Mouse (Mus musculus) stomach, embryonic 16.5 days (tissue): ENCODE results near the gene C9. TPM values are rescaled to one million over a fixed set of nuclear protein-coding genes. Genes with fewer than 3 reads are reported as not detected.

Experiments
- ATAC-seq: fragments of 200-750 bp; cut with Nextera tagmentation; 2 replicates; pipeline ENCODE4 v1.8.0; 2017; ENCODE audit warnings: moderate number of reproducible peaks, moderate TSS enrichment; ENCODE audit not compliant: insufficient read depth, low FRiP score
- H3K27ac ChIP-seq: fragments of 300-500 bp; sonication (generic); 2 replicates; pipeline ENCODE4 v1.5.1; 2014; ENCODE audit warnings: low read length
- H3K27me3 ChIP-seq: fragments of 300-500 bp; sonication (generic); 2 replicates; pipeline ENCODE4 v1.6.1; 2014; ENCODE audit warnings: low read length, control low read depth, mixed read lengths; ENCODE audit not compliant: control insufficient read depth, insufficient read depth
- H3K36me3 ChIP-seq: fragments of 300-500 bp; sonication (generic); 2 replicates; pipeline ENCODE4 v1.6.1; 2014; ENCODE audit warnings: low read length; ENCODE audit not compliant: control insufficient read depth, insufficient read depth
- H3K4me1 ChIP-seq: fragments of 300-500 bp; sonication (generic); 2 replicates; pipeline ENCODE4 v1.6.1; 2014; ENCODE audit warnings: low read length, control low read depth, mixed read lengths; ENCODE audit not compliant: control insufficient read depth, insufficient read depth
- H3K4me2 ChIP-seq: fragments of 300-500 bp; sonication (generic); 2 replicates; pipeline ENCODE4 v1.6.1; 2014; ENCODE audit warnings: low read depth, low read length, mixed read lengths
- H3K4me3 ChIP-seq: fragments of 300-500 bp; sonication (generic); replicated peaks from 2 replicates; pipeline ENCODE4 v1.5.1; 2014; ENCODE audit warnings: mild to moderate bottlenecking, low read length
- H3K9ac ChIP-seq: fragments of 300-500 bp; sonication (generic); 2 replicates; pipeline ENCODE4 v1.6.1; 2014; ENCODE audit warnings: low read length
- H3K9me3 ChIP-seq: fragments of 300-500 bp; sonication (generic); replicated peaks from 2 replicates; pipeline ENCODE4 v1.6.1; 2016; ENCODE audit warnings: low read length, control low read depth; ENCODE audit not compliant: control insufficient read depth
- WGBS: fragments of 180-500 bp; shearing (Covaris S2); extraction: QIAGEN DNeasy Blood & Tissue Kit; methylation state at CpG from one replicate; pipeline ENCODE4 v1.1.7; 2014; 5-methylcytosine and 5-hydroxymethylcytosine counted together
- polyA plus RNA-seq: library from polyadenylated mRNA; unstranded; fragments of >200 nt; fragmentation: Nextera tagmentation; extraction: Ambion mirVana; gene quantifications from 2 replicates; pipeline ENCODE4 v1.2.1, GENCODE M21; 2015

The C9 gene
- polyA plus RNA-seq, 1 experiment from 2014 or later, result 0.53 TPM

- no peak for ATAC-seq
- H3K9me3 ChIP-seq, result no peaks in the 10 kb centered on the region
- WGBS, result 26% methylated on average over 1 of the region's 1 CpGs
Observed at GRCm38 (mm10) chr15:6500787-6501186, 55.7 kb downstream of the C9 start.

GRCm38 (mm10) chr15:6517525-6517924 is 72.4 kb downstream of the C9 start:
- H3K4me2 ChIP-seq, result no peak overlapping the region
- ATAC-seq, result no peak
- H3K27ac ChIP-seq, result no peak overlapping the region
- H3K9me3 ChIP-seq, result no peaks in the 10 kb centered on the region
- no peaks in the 10 kb centered on the region for H3K4me1 ChIP-seq
- WGBS, result 91% methylated on average over 1 of the region's 1 CpGs
- H3K27me3 ChIP-seq, result no peaks in the 10 kb centered on the region
- H3K9ac ChIP-seq, result no peak overlapping the region
- no peaks in the 10 kb centered on the region for H3K36me3 ChIP-seq
- H3K4me3 ChIP-seq, result no peak overlapping the region

More at GRCm38 (mm10) chr15:6500787-6501186, 55.7 kb downstream of the C9 start:
- Histone ChIP-seq H3K4me3 (no peak overlapping the region), H3K36me3 (no peaks in the 10 kb centered on the region), H3K27me3 (no peaks in the 10 kb centered on the region), H3K9ac (no peak overlapping the region), H3K4me2 (no peak overlapping the region), H3K4me1 (no peaks in the 10 kb centered on the region), H3K27ac (no peak overlapping the region)

DNA sequence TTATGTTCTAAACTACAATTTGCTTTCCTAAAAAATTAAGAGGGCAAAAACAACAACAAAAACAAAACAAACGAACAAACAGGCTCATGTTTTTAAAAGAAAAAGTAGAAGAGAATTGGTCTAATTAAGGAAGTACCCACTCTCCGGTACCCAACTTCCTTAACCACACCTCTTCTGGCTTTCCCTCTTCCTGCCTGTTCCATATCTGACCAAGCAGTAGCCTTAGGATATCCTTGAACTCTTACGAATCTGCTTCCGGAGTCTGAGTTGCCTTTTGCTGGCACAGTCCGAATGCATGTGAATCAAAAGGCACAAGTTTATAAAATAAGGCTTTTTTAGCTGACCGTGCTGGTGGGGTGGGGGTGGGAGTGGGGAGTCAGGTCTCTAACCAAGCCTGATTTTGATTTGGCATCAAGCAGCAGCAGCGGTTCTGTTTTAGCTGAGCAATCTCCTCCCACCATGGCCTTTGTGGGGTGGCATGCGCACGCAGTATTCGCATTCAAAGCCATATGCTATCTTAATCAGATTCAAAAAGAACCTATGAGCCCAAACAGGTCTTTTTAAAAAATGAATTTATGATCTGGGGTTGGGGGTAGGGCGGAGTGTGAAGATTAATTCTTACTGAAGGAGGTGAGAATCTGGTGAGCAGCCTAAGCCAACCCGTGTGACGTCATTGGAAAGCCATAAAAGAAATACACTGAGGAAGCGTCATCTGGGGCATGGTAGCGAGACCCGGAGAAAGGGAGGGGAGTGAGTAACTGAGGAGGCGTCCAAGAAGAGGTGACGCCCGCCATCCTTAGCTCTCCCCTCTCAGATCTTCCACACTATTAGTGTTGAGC is 74.5 kb downstream of the C9 start:
- Histone ChIP-seq H3K27me3 (no peaks in the 10 kb centered on the region), H3K27ac (no peak overlapping the region), H3K4me1 (no peaks in the 10 kb centered on the region), H3K36me3 (no peaks in the 10 kb centered on the region), H3K9me3 (no peaks in the 10 kb centered on the region), H3K4me3 (no peak overlapping the region), H3K9ac (no peak overlapping the region), H3K4me2 (no peak overlapping the region)
- no peak for ATAC-seq
- WGBS, result 83% methylated on average over 19 of the region's 19 CpGs

DNA sequence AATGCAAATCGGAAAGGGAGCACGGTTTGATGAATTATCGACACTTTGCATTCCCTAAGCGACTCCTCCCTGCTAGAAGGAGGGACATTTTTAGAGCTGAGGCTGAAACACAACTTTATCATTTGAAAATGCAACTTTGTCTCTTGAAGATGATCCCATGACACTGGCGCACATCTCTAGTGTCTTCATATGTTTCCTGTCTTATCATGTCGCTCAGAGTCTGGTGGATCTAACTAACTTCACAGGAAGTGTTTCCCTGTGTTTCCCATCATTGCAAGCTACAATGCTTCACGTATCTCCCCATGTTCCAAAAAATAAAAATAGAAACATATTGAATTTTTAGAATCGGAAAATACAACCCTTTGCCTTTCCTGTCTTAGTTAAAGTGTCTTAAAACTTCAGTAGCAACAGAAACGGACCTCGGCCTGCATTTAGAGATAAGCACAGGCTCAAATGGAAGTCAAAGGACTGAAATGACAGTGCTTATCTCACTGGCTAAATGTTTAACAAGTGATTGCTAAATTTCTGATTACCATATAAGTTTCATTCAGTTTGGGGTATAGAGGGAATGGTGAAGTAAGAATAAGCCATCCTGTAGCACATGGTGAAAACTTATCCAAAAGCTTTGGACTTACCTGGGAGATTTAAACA is 75.5 kb downstream of the C9 start:
- Histone ChIP-seq H3K4me3 (no peak overlapping the region), H3K36me3 (no peaks in the 10 kb centered on the region), H3K9ac (no peak overlapping the region), H3K9me3 (no peaks in the 10 kb centered on the region), H3K27me3 (no peaks in the 10 kb centered on the region), H3K27ac (no peak overlapping the region), H3K4me2 (no peak overlapping the region), H3K4me1 (no peaks in the 10 kb centered on the region)
- WGBS, result 65% methylated on average over 10 of the region's 10 CpGs
- ATAC-seq, result no peak

GRCm38 (mm10) chr15:6522653-6523167 is 77.6 kb downstream of the C9 start, which contains the start of gene Fyb:
Fyb (plus strand) TSS chr15:6522853.
- H3K27ac ChIP-seq, result no peak within 1 kb of the TSS
- no peak within 1 kb of the TSS for H3K4me3 ChIP-seq
- H3K4me2 ChIP-seq, result no peak within 1 kb of the TSS
- H3K9ac ChIP-seq, result no peak within 1 kb of the TSS
- no peaks in the 10 kb centered on the region for H3K36me3 ChIP-seq
- no peaks in the 10 kb centered on the region for H3K9me3 ChIP-seq
- H3K4me1 ChIP-seq, result no peaks in the 10 kb centered on the region
- 59% methylated on average over 8 of the region's 8 CpGs for WGBS
- no peaks in the 10 kb centered on the region for H3K27me3 ChIP-seq
- ATAC-seq, result no peak

DNA sequence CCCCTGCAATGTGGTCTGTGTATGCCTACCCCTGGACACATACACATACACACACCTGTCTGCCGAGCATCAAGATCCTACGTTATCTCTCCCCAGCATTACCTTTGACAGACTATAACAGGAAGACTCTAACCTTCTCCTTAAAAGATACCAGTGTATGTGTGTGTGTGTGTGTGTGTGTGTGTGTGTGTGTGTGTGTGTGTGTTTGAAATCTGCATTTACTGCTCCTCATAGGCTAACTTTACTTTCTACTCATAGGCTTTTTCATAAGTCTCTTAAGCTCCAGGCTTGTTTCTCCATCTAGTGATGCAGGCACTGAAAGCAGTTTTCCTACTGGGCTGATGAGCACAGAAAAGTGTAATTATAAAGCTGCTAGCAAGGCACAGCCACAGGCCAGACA is 79.7 kb downstream of the C9 start:
- WGBS, result 79% methylated on average over 2 of the region's 2 CpGs
- no peak overlapping the region for H3K4me2 ChIP-seq
- H3K4me1 ChIP-seq, result no peaks in the 10 kb centered on the region
- no peaks in the 10 kb centered on the region for H3K36me3 ChIP-seq
- no peaks in the 10 kb centered on the region for H3K9me3 ChIP-seq
- no peaks in the 10 kb centered on the region for H3K27me3 ChIP-seq
- no peak overlapping the region for H3K9ac ChIP-seq
- no peak for ATAC-seq
- no peak overlapping the region for H3K4me3 ChIP-seq
- no peak overlapping the region for H3K27ac ChIP-seq

GRCm38 (mm10) chr15:6525386-6525785 is 80.3 kb downstream of the C9 start:
- Histone ChIP-seq H3K4me3 (no peak overlapping the region), H3K27me3 (no peaks in the 10 kb centered on the region), H3K27ac (no peak overlapping the region), H3K9ac (no peak overlapping the region), H3K36me3 (no peaks in the 10 kb centered on the region), H3K9me3 (no peaks in the 10 kb centered on the region), H3K4me1 (no peaks in the 10 kb centered on the region), H3K4me2 (no peak overlapping the region)
- no peak for ATAC-seq
- 88% methylated on average over 3 of the region's 3 CpGs for WGBS

DNA sequence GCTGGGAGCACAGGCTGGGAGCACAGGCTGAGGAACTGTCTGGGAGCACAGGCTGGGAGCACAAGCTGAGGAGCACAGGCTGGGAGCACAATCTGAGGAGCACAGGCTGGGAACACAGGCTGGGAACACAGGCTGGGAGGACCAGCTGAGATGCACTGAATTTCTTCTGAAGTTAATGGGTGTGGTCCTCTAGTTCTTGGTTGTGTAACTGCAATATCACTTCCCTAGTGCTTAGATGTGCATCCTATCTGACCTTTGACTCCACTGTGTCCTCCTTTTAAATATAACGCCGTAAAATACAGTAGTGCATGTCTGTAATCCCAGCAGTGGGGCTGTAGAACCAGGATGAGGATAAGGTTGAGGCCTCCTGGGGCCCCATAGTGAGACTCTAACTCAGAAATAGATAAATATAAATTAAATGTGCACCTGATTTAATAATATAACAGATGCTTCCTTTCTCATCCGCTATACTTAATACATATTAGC is 88.8 kb downstream of the C9 start:
- no peak overlapping the region for H3K4me3 ChIP-seq
- ATAC-seq, result no peak
- 86% methylated on average over 3 of the region's 3 CpGs for WGBS
- H3K27me3 ChIP-seq, result no peaks in the 10 kb centered on the region
- H3K4me2 ChIP-seq, result no peak overlapping the region
- no peaks in the 10 kb centered on the region for H3K36me3 ChIP-seq
- H3K9me3 ChIP-seq, result no peaks in the 10 kb centered on the region
- H3K4me1 ChIP-seq, result no peaks in the 10 kb centered on the region
- H3K27ac ChIP-seq, result no peak overlapping the region
- H3K9ac ChIP-seq, result no peak overlapping the region

DNA sequence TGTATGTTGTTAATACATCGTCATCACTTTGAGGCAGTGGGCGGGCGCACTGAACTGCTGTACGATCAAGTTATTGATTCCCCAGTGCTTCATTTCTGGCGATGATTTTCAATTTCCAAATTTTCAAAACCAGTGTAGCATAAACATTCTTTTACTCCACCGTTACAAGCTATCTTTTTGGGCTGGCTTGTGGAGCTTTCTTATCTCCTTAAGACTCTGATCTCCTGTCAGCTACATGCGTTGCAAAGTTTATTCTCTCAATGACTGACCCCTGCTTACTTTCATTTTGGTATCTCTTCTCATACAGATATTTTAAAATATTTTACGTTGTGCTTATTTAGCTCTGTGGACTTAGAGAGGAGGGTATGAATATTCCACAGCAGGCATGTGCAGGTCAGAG is 89.5 kb downstream of the C9 start:
- no peak overlapping the region for H3K4me3 ChIP-seq
- no peaks in the 10 kb centered on the region for H3K4me1 ChIP-seq
- H3K27me3 ChIP-seq, result no peaks in the 10 kb centered on the region
- H3K27ac ChIP-seq, result no peak overlapping the region
- ATAC-seq, result no peak
- no peaks in the 10 kb centered on the region for H3K9me3 ChIP-seq
- H3K36me3 ChIP-seq, result no peaks in the 10 kb centered on the region
- no peak overlapping the region for H3K4me2 ChIP-seq
- WGBS, result 68% methylated on average over 8 of the region's 8 CpGs
- H3K9ac ChIP-seq, result no peak overlapping the region
